Mouse (Mus musculus): ENCODE measurements at regions not wholly inside any gene's neighbourhood (a gene's known extent, or its start where the extent isn't known, plus 50 kb on each side); places are given as distances from the start of the nearest gene placed in this dataset.

- DNase-seq (ENCODE audit: low spot score in 2 of 2), result peak in 1 of 2 experiments; percentile 12
- intact Hi-C loops (cut with DNase I), result no loop called here
These were observed 413.4 kb upstream of the Impad1 start for GRCm38 (mm10) chr4:5206394-5207099.

GRCm38 (mm10) chr4:5205328-5206208 is 412.4 kb upstream of the Impad1 start:
- no peak for DNase-seq (ENCODE audit: low spot score in 2 of 2)
- intact Hi-C loops (cut with DNase I), result no loop called here

GRCm38 (mm10) chr4:5194272-5194671 is 401.1 kb upstream of the Impad1 start:
- intact Hi-C loops (cut with DNase I), result no loop called here
- no peak for DNase-seq (ENCODE audit: low spot score in 2 of 2)

- DNase-seq (ENCODE audit: low spot score in 2 of 2), result no peak
- intact Hi-C loops (cut with DNase I), result no loop called here
These were observed 388.4 kb upstream of the Impad1 start for GRCm38 (mm10) chr4:5181591-5181990.

GRCm38 (mm10) chr4:5178991-5179693 is 386.0 kb upstream of the Impad1 start:
- DNase-seq (ENCODE audit: low spot score in 2 of 2), result no peak
- intact Hi-C loops (cut with DNase I), result no loop called here

- DNase-seq (ENCODE audit: low spot score in 2 of 2), result no peak
- intact Hi-C loops (cut with DNase I), result no loop called here
These were observed 372.1 kb upstream of the Impad1 start for GRCm38 (mm10) chr4:5165263-5165662.

- no peak for DNase-seq (ENCODE audit: low spot score in 2 of 2)
- intact Hi-C loops (cut with DNase I), result no loop called here
These were observed 367.8 kb upstream of the Impad1 start for GRCm38 (mm10) chr4:5160931-5161330.

GRCm38 (mm10) chr4:5130726-5131125 is 337.6 kb upstream of the Impad1 start:
- DNase-seq (ENCODE audit: low spot score in 2 of 2), result no peak
- intact Hi-C loops (cut with DNase I), result no loop called here

GRCm38 (mm10) chr4:5126059-5126458 is 332.9 kb upstream of the Impad1 start:
- DNase-seq (ENCODE audit: low spot score in 2 of 2), result no peak
- intact Hi-C loops (cut with DNase I), result no loop called here

GRCm38 (mm10) chr4:5098411-5098810 is 305.3 kb upstream of the Impad1 start:
- DNase-seq (ENCODE audit: low spot score in 2 of 2), result no peak
- intact Hi-C loops (cut with DNase I), result no loop called here

GRCm38 (mm10) chr4:5078723-5079122 is 285.6 kb upstream of the Impad1 start:
- no peak for DNase-seq (ENCODE audit: low spot score in 2 of 2)

GRCm38 (mm10) chr4:5074754-5075153 is 281.6 kb upstream of the Impad1 start:
- peak in 1 of 2 experiments; percentile 14 for DNase-seq (ENCODE audit: low spot score in 2 of 2)
- intact Hi-C loops (cut with DNase I), result no loop called here

More at GRCm38 (mm10) chr4:5078723-5079122, 285.6 kb upstream of the Impad1 start:
- intact Hi-C loops (cut with DNase I), result no loop called here

GRCm38 (mm10) chr4:5071243-5071642 is 278.1 kb upstream of the Impad1 start:
- intact Hi-C loops (cut with DNase I), result no loop called here
- DNase-seq (ENCODE audit: low spot score in 2 of 2), result no peak

GRCm38 (mm10) chr4:5059290-5059955 is 266.3 kb upstream of the Impad1 start:
- intact Hi-C loops (cut with DNase I), result no loop called here
- DNase-seq (ENCODE audit: low spot score in 2 of 2), result no peak

- DNase-seq (ENCODE audit: low spot score in 2 of 2), result no peak
- intact Hi-C loops (cut with DNase I), result no loop called here
These were observed 236.8 kb upstream of the Impad1 start for GRCm38 (mm10) chr4:5029929-5030328.

- no peak for DNase-seq (ENCODE audit: low spot score in 2 of 2)
These were observed 194.3 kb upstream of the Impad1 start for GRCm38 (mm10) chr4:4987491-4987890.

GRCm38 (mm10) chr4:4983474-4984194 is 190.5 kb upstream of the Impad1 start:
- intact Hi-C loops (cut with DNase I), result no loop called here
- no peak for DNase-seq (ENCODE audit: low spot score in 2 of 2)

More at GRCm38 (mm10) chr4:4987491-4987890, 194.3 kb upstream of the Impad1 start:
- intact Hi-C loops (cut with DNase I), result no loop called here

GRCm38 (mm10) chr4:4971800-4972319 is 178.7 kb upstream of the Impad1 start:
- intact Hi-C loops (cut with DNase I), result no loop called here

GRCm38 (mm10) chr4:4948956-4949355 is 155.8 kb upstream of the Impad1 start:
- DNase-seq (ENCODE audit: low spot score in 2 of 2), result peak; percentile 5 to 6
- intact Hi-C loops (cut with DNase I), result no loop called here

More at GRCm38 (mm10) chr4:4971800-4972319, 178.7 kb upstream of the Impad1 start:
- no peak for DNase-seq (ENCODE audit: low spot score in 2 of 2)
